Mouse (Mus musculus) layer of hippocampus, adult 6 months (tissue): ENCODE data around the gene Sstr5. TPM values are rescaled to one million over a fixed set of nuclear protein-coding genes. Genes with fewer than 3 reads are reported as not detected.

Experiments
- long read RNA-seq, 2 experiments: library from polyadenylated mRNA; unstranded; transcript quantifications; one replicate each; pipeline ENCODE4 v2.0.0; 2019 to 2020
- polyA plus RNA-seq: library from polyadenylated mRNA; unstranded; fragments of <200 nt; fragmentation: Nextera tagmentation; gene quantifications from 2 replicates; pipeline ENCODE4 v1.2.3, GENCODE M21; 2021

Sstr5 gene
- polyA plus RNA-seq = 0.18 and 0.23 TPM in 2 replicates
- long read RNA-seq, experiment 1 = 0 reads
- long read RNA-seq, experiment 2, partial matches to known transcripts = 0 of 4 reads
- long read RNA-seq, experiment 2, other reads (novel, unspliced or antisense) = 0 of 4 reads

GRCm38 (mm10) chr17:25497013-25497412 lies at the start of gene Sstr5:
Gene Sstr5 (minus strand): TSS chr17:25497288.

GRCm38 (mm10) chr17:25454272-25454671 lies 42.8 kb downstream of the Sstr5 start, which contains the start of gene Tekt4:
Gene Tekt4 (plus strand): TSS chr17:25454615.

Other genes starting within 250 kb of the Sstr5 start
- 3.0 and 4.2 TPM in 2 replicates for gene Baiap3, start 240.9 kb downstream of the Sstr5 start, polyA plus RNA-seq
- gene Ube2i, start 222.7 kb downstream of the Sstr5 start, polyA plus RNA-seq = 235 and 259 TPM in 2 replicates
- not detected in 2 replicates for gene Prss34, start 198.9 kb downstream of the Sstr5 start, polyA plus RNA-seq
- not detected in 2 replicates for gene Prss28, start 188.6 kb downstream of the Sstr5 start, polyA plus RNA-seq
- gene Prss29, start 178.6 kb downstream of the Sstr5 start, polyA plus RNA-seq = not detected in 2 replicates
- gene Tpsab1, start 151.7 kb downstream of the Sstr5 start, polyA plus RNA-seq = not detected in 2 replicates
- not detected in 2 replicates for gene Tpsb2, start 131.0 kb downstream of the Sstr5 start, polyA plus RNA-seq
- gene Tpsg1, start 128.0 kb downstream of the Sstr5 start, polyA plus RNA-seq = not detected in 2 replicates
- gene Cacna1h, start 63.5 kb downstream of the Sstr5 start, polyA plus RNA-seq = 16.4 and 17.4 TPM in 2 replicates
- gene Tekt4, start 42.7 kb downstream of the Sstr5 start, polyA plus RNA-seq = 1.8 and 2.0 TPM in 2 replicates
- 43.6 and 69.7 TPM in 2 replicates for gene Sox8, start 73.4 kb upstream of the Sstr5 start, polyA plus RNA-seq
- 31.8 and 35.9 TPM in 2 replicates for gene Lmf1, start 81.8 kb upstream of the Sstr5 start, polyA plus RNA-seq
- 621 and 686 TPM in 2 replicates for gene Gng13, start 219.9 kb upstream of the Sstr5 start, polyA plus RNA-seq
- gene Chtf18, start 230.1 kb upstream of the Sstr5 start, polyA plus RNA-seq = 0.99 and 1.8 TPM in 2 replicates
- 52.1 and 53.1 TPM in 2 replicates for gene Rpusd1, start 230.4 kb upstream of the Sstr5 start, polyA plus RNA-seq
- gene Mslnl, start 238.8 kb upstream of the Sstr5 start, polyA plus RNA-seq = not detected in 2 replicates